Mouse (Mus musculus): ENCODE data around the gene Ankrd17. TPM values are rescaled to one million over a fixed set of nuclear protein-coding genes. Genes with fewer than 3 reads are reported as not detected.
A peak's percentile ranks its signal among the peaks of the same experiment; 100 is the strongest.

Ankrd17 gene
- total and polyA plus RNA-seq, 2 experiments from 2014 or later, result 20.4 to 68.2 TPM

- no peaks in the 10 kb centered on the region for H3K27me3 ChIP-seq (ENCODE audit: insufficient read depth, low read length)
- H3K4me1 ChIP-seq (ENCODE audit: insufficient read depth), result no peaks in the 10 kb centered on the region
- ATAC-seq (peak; percentile 91), DNase-seq (peak; percentile 90)
- WGBS, result 27% methylated on average over 6 of the region's 6 CpGs
- H3K36me3 ChIP-seq (ENCODE audit: insufficient read depth), result no peaks in the 10 kb centered on the region
- H3K9me3 ChIP-seq (ENCODE audit: low read length), result no peaks in the 10 kb centered on the region
- no peak overlapping the region for H3K27ac ChIP-seq (ENCODE audit: low read depth, low read length)
- no peak overlapping the region for H3K4me2 ChIP-seq (ENCODE audit: low read depth)
- peak; percentile 88 for TF ChIP-seq CTCF (IDR thresholded peaks at IDR 0.05; ENCODE audit: low read depth)
- H3K4me3 ChIP-seq (ENCODE audit: low read depth, low read length), result no peak overlapping the region
- no peak overlapping the region for H3K9ac ChIP-seq
Measured at GRCm38 (mm10) chr5:90194831-90195230, 171.5 kb downstream of the Ankrd17 start.

DNA sequence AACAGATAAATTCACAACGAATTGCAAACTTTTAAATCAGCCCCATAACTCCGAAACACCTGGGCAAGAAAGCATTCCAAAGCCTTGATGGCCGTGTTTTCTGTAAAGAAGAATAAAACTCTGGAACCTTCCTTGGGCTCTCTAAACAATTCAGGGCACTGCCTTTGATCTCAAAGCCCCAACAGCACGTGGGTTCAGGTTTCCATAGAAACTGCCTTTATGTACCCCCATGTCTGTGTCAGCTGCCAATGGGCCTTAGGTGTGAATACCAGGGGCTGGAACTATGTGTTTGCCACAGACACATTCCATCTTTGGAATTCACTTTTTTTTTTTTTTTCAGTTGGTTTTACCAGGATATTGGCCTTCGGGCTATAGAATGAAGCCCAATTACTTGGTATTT lies 183.6 kb downstream of the Ankrd17 start:
- H3K27ac ChIP-seq (ENCODE audit: low read depth, low read length), result no peak overlapping the region
- H3K4me1 ChIP-seq (ENCODE audit: insufficient read depth), result no peaks in the 10 kb centered on the region
- no peak overlapping the region for H3K9ac ChIP-seq
- no peaks in the 10 kb centered on the region for H3K9me3 ChIP-seq (ENCODE audit: low read length)
- no peaks in the 10 kb centered on the region for H3K36me3 ChIP-seq (ENCODE audit: insufficient read depth)
- H3K4me2 ChIP-seq (ENCODE audit: low read depth), result no peak overlapping the region
- 54% methylated on average over 5 of the region's 5 CpGs for WGBS
- H3K27me3 ChIP-seq (ENCODE audit: insufficient read depth, low read length), result no peaks in the 10 kb centered on the region
- no peak for TF ChIP-seq CTCF (IDR thresholded peaks at IDR 0.05; ENCODE audit: low read depth)
- ATAC-seq, result no peak
- no peak for DNase-seq
- H3K4me3 ChIP-seq (ENCODE audit: low read depth, low read length), result no peak overlapping the region

DNA sequence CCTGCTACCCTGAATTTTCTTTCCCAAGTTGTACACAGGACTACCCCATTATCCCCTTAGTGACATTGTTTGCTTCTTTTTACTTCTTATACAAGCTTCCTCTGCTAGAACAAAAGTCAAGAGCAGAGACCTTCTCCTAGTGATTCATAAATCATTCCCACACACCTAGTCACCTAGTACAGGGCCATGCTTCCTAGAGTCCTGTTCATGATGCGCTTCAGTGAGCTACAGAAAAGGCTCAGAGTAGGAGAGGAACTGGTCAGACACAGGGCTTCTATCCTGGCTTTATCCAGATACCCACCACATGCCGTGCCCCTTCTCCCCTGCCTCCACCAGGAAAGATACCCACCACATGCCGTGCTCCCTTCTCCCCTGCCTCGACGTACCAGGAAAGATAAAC lies 187.3 kb downstream of the Ankrd17 start:
- Histone ChIP-seq H3K27ac (ENCODE audit: low read depth, low read length) (no peak overlapping the region), H3K4me2 (ENCODE audit: low read depth) (no peak overlapping the region), H3K4me3 (ENCODE audit: low read depth, low read length) (no peak overlapping the region), H3K27me3 (ENCODE audit: insufficient read depth, low read length) (no peaks in the 10 kb centered on the region), H3K36me3 (ENCODE audit: insufficient read depth) (no peaks in the 10 kb centered on the region), H3K9ac (no peak overlapping the region), H3K4me1 (ENCODE audit: insufficient read depth) (no peaks in the 10 kb centered on the region), H3K9me3 (ENCODE audit: low read length) (no peaks in the 10 kb centered on the region)
- WGBS, result 91% methylated on average over 5 of the region's 5 CpGs
- TF ChIP-seq CTCF (IDR thresholded peaks at IDR 0.05; ENCODE audit: low read depth), result no peak
- DNase-seq (no peak), ATAC-seq (no peak)

- DNase-seq (peak; percentile 42), ATAC-seq (peak; percentile 92)
- Histone ChIP-seq H3K4me1 (ENCODE audit: insufficient read depth) (no peaks in the 10 kb centered on the region), H3K4me2 (ENCODE audit: low read depth) (no peak overlapping the region), H3K9ac (no peak overlapping the region), H3K27ac (ENCODE audit: low read depth, low read length) (no peak overlapping the region; the same call in 1 of the 2 replicates), H3K9me3 (ENCODE audit: low read length) (no peaks in the 10 kb centered on the region), H3K36me3 (ENCODE audit: insufficient read depth) (no peaks in the 10 kb centered on the region), H3K4me3 (ENCODE audit: low read depth, low read length) (no peak overlapping the region), H3K27me3 (ENCODE audit: insufficient read depth, low read length) (no peaks in the 10 kb centered on the region)
- TF ChIP-seq CTCF (IDR thresholded peaks at IDR 0.05; ENCODE audit: low read depth), result no peak
- WGBS, result 82% methylated on average over 1 of the region's 1 CpGs
Measured at GRCm38 (mm10) chr5:90178116-90178515, 188.3 kb downstream of the Ankrd17 start.

Other genes with a start within 250 kb of the Ankrd17 start
- 40.4 and 49.6 TPM in 2 replicates for gene Cox18, start 142.6 kb downstream of the Ankrd17 start, total RNA-seq (2014; rRNA removed)
- 38.5 and 43.5 TPM in 2 replicates for gene Cox18, start 142.6 kb downstream of the Ankrd17 start, polyA plus RNA-seq (2015; fragmentation: Nextera tagmentation; extraction: Ambion mirVana)
- gene Gm9958, start 627 bp upstream of the Ankrd17 start, total RNA-seq (2014; rRNA removed), result 1.1 and 1.3 TPM in 2 replicates
- gene Gm9958, start 627 bp upstream of the Ankrd17 start, polyA plus RNA-seq (2015; fragmentation: Nextera tagmentation; extraction: Ambion mirVana), result 1.8 and 2.5 TPM in 2 replicates
- not detected in 2 replicates for gene Alb, start 94.3 kb upstream of the Ankrd17 start, total RNA-seq (2014; rRNA removed)
- not detected in 2 replicates for gene Alb, start 94.3 kb upstream of the Ankrd17 start, polyA plus RNA-seq (2015; fragmentation: Nextera tagmentation; extraction: Ambion mirVana)
- gene Afp, start 124.2 kb upstream of the Ankrd17 start, total RNA-seq (2014; rRNA removed), result not detected in 2 replicates
- gene Afp, start 124.2 kb upstream of the Ankrd17 start, polyA plus RNA-seq (2015; fragmentation: Nextera tagmentation; extraction: Ambion mirVana), result 0.11 and 0.17 TPM in 2 replicates
- not detected in 2 replicates for gene Afm, start 152.4 kb upstream of the Ankrd17 start, total RNA-seq (2014; rRNA removed)
- not detected in 2 replicates for gene Afm, start 152.4 kb upstream of the Ankrd17 start, polyA plus RNA-seq (2015; fragmentation: Nextera tagmentation; extraction: Ambion mirVana)
- gene 5830473C10Rik, start 194.5 kb upstream of the Ankrd17 start, total RNA-seq (2014; rRNA removed), result 0.10 and 0.69 TPM in 2 replicates
- gene 5830473C10Rik, start 194.5 kb upstream of the Ankrd17 start, polyA plus RNA-seq (2015; fragmentation: Nextera tagmentation; extraction: Ambion mirVana), result 0.28 and 0.29 TPM in 2 replicates

Measured in forebrain, postnatal 0 days (tissue).